Mouse (Mus musculus): ENCODE results near the gene Sema4c.

Sema4c gene

GRCm38 (mm10) chr1:36558031-36558993, at the start of gene Sema4c:
TSS of gene Sema4c (minus strand) at chr1:36558349.
- peak; percentile 83 for DNase-seq (ENCODE audit: low spot score)

GRCm38 (mm10) chr1:36606951-36607350, 48.8 kb upstream of the Sema4c start:
- DNase-seq (ENCODE audit: low spot score) = no peak

GRCm38 (mm10) chr1:36604254-36605156, 46.4 kb upstream of the Sema4c start:
- no peak for DNase-seq (ENCODE audit: low spot score)

- peak; percentile 65 for DNase-seq (ENCODE audit: low spot score)
These were observed 45.2 kb upstream of the Sema4c start for GRCm38 (mm10) chr1:36603361-36603760.

- no peak for DNase-seq (ENCODE audit: low spot score)
These were observed 44.1 kb upstream of the Sema4c start for GRCm38 (mm10) chr1:36602271-36602670.

GRCm38 (mm10) chr1:36598411-36598810, 40.3 kb upstream of the Sema4c start:
- no peak for DNase-seq (ENCODE audit: low spot score)

GRCm38 (mm10) chr1:36596114-36596513, 38.0 kb upstream of the Sema4c start:
- DNase-seq (ENCODE audit: low spot score) = peak; percentile 62

- no peak for DNase-seq (ENCODE audit: low spot score)
These were observed 37.2 kb upstream of the Sema4c start for GRCm38 (mm10) chr1:36595167-36595931.

- DNase-seq (ENCODE audit: low spot score) = no peak
These were observed 35.0 kb upstream of the Sema4c start for GRCm38 (mm10) chr1:36593099-36593498.

GRCm38 (mm10) chr1:36591408-36591807, 33.3 kb upstream of the Sema4c start:
- no peak for DNase-seq (ENCODE audit: low spot score)

GRCm38 (mm10) chr1:36590664-36591063, 32.5 kb upstream of the Sema4c start:
- no peak for DNase-seq (ENCODE audit: low spot score)

- no peak for DNase-seq (ENCODE audit: low spot score)
These were observed 31.3 kb upstream of the Sema4c start for GRCm38 (mm10) chr1:36589486-36589885.

GRCm38 (mm10) chr1:36588476-36589450, 30.6 kb upstream of the Sema4c start:
- no peak for DNase-seq (ENCODE audit: low spot score)

- no peak for DNase-seq (ENCODE audit: low spot score)
These were observed 29.7 kb upstream of the Sema4c start for GRCm38 (mm10) chr1:36587860-36588259.

GRCm38 (mm10) chr1:36586288-36586687, 28.1 kb upstream of the Sema4c start:
- no peak for DNase-seq (ENCODE audit: low spot score)

GRCm38 (mm10) chr1:36583408-36584116, 25.4 kb upstream of the Sema4c start:
- DNase-seq (ENCODE audit: low spot score) = no peak

GRCm38 (mm10) chr1:36582211-36582610, 24.1 kb upstream of the Sema4c start:
- no peak for DNase-seq (ENCODE audit: low spot score)

GRCm38 (mm10) chr1:36581260-36581659, 23.1 kb upstream of the Sema4c start:
- no peak for DNase-seq (ENCODE audit: low spot score)

GRCm38 (mm10) chr1:36580384-36581207, 22.4 kb upstream of the Sema4c start:
- DNase-seq (ENCODE audit: low spot score) = peak; percentile 78

All from ovary, postnatal 36 days (tissue).